Mouse (Mus musculus) urinary bladder, postnatal 14 days (tissue): Measurements from ENCODE around the gene Zfp13.
"Not testable (repeated sequence)": the region's sequence is repeated elsewhere in the genome, so short reads cannot be mapped to it uniquely, and the experiment has no call there.

ENCODE experiments used
- DNase-seq: peaks from one replicate; pipeline ENCODE4 v3.0.0; 2021; ENCODE audit warnings: low spot score

Zfp13 gene

DNA sequence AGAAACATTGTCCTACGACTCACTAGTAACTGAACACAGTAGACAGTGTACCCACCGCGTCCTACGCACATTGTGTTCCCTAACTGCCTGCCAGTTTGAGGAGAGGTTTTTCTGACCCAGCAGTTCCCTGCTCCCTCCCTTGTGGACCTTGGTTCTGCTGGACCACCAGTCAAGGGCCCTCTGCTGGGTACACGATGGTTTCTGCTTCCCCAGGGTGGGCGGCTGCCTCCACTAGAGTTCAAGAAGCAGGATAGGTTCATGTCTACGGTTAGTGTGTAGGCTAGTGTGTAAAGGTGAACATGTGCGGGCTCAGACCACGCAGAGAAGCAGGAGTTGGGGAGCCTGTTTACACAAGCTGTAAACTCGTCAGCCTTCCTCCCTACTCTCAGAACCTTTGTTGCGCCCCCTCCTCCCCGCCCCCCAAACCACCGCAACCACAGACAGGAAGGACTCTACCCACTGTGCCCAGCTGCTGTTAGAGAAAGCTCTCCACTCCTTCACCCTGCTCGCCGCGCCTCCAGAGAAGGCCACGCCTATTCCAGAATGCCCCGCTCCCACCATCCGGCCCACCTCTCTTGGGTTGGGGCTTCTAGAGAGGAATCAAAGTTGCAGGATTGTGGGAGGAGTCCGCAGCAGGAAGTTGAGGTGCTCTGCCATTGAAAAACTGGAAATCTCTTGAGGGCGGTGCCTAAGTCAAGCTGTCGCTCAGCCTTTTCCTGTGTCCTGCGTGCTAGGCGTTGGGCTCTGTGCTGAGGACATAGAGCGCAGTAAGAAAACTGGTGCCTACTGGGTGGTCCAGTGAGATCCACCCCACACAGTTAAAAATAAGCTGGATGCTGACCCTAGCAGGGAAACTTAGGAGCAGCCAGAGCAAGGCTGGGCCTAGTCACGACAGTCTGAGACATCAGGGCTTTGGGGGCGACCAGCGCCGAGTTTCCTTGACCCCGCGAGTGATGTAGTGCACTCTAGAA is at the start of gene Zfp13:
TSS of gene Zfp13 (minus strand) at position 906 of the 971 bp plus-strand sequence.
- peak; percentile 89 for DNase-seq

DNA sequence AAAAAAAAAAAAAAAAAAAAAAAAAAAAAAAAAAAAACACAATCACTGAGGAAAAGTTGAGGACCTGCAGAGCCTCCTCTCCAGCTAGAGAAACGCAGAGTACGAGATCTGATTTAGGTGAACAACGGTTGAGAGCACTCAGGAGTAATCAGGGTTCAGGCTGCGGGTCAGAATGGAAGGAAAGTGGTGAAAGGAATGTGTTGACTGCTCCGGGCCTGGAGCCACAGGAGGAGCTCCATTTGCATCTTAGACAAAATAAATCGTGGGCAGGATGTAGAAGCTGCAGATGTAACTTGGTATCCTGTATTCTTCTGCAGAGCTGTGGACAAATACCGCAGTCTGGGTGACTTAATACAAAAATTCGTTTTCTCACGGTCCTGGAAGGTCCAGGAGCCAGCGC is 46.6 kb upstream of the Zfp13 start:
- no peak for DNase-seq

DNA sequence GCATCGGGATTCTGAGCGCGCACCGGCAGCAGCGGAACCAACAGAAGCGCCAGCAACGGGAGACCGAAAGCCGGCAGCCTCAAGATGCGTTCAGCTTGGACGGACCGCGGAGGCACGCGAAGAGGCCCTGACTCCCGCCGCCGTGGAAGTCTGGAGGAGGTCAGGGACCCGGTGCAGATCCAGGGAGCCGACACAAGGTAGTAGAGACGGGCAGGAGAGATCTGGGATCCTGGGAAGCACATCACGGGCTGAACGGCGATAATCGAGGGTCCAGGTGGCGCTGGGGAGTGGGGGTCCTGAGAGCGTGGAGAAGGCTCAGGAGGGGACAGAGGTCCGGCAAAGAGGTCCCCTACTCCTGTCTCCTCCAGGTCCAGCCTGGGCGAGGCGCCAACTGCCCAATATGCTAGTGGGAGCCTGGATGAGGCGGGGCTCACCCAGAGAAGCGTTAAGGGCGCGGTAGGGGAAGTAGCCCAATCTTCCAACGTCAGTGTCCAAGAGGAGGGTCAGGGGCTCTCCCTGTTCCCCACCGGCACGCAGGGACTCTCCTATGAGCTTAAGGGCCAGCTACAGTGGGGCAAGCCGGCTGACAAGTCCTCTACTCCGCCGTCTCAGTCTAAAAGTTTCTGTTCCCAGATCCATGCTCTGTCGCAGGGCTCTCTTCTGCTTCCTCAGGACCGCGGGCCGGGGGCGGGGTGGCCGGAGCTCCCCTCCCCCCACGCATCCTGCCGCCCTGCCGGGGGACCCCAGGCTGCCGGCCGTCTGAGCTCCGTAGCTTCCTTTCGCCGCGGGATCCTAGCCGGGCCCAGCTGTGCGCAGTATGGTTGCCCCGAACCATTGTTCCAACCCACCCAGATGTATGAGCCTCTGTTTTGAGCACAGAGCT is 45.6 kb upstream of the Zfp13 start, which contains the start of gene Mmp25:
TSS of gene Mmp25 (minus strand) at position 665 of the 883 bp plus-strand sequence.
- DNase-seq = no peak

DNA sequence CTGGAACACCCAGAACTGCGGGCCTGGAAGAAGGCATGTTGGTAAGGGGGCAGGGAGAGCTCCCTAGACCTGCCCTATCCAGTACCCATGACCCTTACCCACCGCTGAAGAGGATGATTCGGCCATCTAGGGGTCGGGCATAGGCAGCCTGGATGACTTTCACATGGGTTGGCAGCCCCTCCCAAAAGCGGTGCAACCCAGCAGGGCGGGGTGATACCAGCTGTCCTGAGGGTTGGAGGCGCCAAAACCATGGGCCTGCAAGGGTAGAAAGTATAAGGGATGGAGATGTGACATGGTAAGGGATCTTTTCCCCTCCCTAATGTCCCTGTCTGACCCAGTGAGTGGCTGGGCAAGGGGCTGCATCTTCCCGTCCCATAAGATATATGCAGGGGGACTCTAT is 32.0 kb upstream of the Zfp13 start:
- DNase-seq = no peak

DNA sequence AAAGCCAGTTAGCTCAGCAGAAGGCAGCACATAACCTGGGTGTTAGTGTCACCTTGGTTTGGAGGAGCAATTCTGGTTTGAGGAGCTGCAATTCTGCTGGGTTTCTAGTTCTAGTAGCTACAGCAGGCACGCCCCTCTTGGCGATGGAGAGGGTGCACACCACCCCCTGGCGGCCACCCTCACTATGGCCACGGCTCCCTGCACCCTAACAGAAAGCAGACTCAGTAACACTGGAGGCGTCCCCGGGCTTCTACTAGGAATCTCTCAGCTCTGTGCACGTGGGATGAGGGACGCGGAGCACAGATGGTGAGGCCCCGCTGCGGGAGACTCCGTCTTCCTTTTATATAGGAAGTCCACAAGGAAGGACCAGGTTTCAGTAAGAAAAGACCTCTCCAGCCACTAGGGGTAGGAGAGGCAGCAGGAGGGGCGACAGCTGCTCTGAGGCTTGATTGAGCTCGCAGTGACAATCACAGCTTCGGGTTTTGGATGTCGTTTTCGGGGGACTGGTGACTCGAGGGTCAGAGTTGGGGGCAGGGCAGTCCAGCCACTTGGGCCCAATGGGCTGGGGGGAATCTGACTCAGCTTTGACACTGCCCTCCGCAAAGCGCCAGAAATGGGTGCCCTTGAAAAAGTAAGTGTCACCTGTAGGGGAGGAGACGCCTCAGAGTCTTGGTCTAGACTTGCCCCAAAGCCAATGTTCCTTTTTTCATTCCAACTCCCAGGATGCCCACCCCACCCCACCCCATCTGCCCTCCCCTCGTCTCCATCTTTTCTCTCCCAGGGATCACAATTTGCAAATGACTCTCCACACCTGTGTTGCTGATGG is 31.1 kb upstream of the Zfp13 start:
- DNase-seq = peak; percentile 81

DNA sequence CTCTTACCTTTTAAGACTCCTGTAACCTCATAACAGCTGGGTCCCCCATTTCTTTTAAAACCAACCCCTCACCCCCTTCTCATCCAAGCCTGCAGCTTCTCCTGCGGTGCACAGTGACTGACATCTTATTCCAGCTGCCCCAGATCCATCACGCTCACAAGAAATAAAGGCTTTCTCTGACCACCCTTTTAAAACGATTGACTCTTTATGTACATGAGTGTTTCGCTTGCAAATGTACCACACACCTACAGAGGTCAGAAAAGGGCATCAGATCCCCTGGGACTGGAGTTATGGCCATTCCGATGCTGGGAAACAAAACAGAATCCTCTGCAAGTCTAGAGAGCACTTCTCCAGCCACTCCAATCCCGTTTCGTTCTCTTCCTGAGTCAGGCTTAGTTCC is 28.5 kb upstream of the Zfp13 start:
- no peak for DNase-seq

DNA sequence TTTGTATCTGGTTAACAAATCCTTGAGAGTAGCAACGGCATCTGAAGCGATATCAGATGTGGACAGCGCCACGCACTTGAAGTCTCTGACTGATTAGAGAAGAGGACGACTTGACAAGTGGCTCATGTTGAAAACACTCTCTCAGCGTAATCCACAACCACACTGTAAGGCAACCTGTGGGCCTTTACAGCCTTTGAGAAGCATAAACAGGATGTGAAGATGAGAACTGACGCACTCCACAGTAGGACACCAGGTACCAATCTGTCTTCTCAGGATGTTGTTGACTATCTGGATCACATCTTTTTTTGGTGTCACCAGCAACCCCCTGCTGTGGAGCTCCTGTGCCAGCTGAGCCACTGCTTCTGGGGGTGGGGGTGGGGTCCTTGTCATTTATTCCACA is 21.1 kb upstream of the Zfp13 start:
- DNase-seq = no peak

DNA sequence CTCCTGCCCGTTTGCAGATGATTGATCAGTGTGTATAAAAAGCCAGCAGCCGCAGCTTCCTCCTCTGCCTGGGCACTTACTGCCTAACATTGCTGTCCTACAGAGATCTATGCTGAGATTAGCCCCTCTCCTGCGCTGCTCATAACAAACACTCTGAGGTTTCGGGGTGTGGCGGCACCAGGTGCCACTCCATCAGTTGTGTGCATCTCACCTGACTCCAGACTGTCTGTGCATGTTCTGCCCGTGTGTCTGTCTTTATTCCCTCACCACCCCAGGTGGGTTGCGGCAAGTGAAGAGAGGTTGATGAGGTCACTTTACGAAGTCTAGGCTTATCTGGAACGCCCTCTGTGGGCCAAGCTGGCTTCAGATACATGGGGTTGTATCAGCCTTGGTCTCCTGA is 17.8 kb upstream of the Zfp13 start:
- no peak for DNase-seq

DNA sequence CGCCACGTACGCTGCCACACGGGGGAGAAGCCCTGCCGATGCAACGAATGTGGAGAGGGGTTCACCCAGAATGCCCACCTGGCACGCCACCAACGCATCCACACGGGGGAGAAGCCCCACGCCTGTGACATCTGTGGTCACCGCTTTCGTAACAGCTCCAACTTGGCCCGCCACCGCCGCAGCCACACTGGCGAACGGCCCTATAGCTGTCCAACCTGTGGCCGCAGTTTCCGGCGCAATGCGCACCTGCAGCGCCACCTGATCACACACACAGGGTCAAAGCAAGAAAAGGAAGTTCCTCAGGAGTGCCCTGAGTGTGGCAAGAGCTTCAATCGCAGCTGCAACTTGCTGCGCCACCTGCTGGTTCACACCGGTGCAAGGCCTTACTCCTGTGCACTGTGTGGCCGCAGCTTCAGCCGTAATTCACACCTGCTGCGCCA is 11.1 kb upstream of the Zfp13 start:
- DNase-seq = peak; percentile 68

DNA sequence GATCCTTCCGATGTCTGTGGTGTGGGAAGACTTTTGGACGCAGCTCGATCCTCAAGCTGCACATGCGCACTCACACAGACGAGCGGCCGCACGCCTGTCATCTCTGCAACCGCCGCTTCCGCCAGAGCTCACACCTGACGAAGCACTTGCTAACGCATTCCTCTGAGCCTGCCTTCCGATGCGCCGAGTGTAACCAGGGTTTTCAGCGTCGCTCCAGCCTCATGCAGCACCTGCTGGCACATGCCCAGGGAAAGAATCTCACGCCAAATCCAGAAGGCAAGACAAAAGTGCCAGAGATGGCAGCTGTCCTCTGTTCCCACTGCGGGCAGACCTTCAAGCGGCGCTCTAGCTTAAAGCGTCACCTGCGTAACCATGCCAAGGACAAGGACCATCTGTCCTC is 10.3 kb upstream of the Zfp13 start:
- no peak for DNase-seq

DNA sequence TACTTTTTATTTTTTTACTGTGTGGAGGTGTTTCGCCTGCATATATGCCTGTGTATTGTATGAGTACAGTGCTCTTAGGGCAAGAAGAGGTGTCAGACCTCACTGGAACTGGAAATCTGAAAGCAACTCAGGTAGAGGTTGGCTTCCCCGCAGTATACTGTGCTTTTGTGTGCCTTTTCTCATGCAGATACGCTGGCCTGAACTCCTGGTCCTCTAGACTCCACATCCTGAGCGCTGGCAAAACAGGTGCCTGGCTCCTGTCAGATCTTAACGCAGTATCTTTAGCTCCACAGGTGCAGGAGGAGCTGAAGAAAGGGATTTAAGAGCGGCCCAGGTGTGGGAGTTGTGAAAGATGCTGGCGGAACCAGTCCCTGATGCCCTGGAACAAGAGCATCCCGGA is 5.9 kb upstream of the Zfp13 start:
- DNase-seq = no peak

DNA sequence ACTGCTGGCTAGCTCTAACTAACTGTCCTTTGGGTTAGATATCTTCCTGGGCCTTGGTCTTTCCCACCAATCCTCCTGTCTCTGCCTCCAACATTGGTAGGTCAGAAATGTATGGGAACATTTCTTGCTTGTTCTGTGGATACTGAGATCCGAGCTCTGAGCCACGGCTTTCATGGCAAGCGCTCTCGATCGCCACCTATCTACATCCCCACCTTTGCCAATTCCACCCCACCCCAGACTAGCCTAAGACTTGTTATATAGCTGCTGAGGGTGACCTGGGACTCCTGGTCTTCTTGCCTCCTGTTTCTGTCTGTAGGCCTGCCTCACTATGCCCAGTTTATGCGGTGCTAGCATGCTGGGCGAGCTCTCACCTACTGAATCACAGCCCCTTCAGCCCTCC is 5.1 kb upstream of the Zfp13 start:
- no peak for DNase-seq

DNA sequence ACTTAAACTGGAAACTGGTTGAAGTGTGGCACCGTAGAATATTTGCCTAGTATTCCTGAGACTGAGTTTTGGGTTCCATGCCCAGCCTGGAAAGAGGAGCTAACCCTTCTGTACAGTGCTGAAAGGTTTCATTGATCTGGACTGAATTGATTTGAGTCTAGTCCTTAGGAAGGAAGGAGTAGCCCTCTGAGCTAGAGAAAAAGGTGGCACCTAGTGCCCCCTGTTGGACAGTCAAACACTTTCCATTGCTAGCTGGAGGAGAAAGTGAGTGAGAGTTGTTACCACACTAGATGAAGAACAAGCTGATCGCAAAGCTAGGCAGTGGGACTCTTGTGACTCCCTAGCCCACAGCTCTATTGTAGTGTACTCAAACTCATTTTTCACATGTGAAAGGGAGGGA is 4.3 kb upstream of the Zfp13 start:
- no peak for DNase-seq

DNA sequence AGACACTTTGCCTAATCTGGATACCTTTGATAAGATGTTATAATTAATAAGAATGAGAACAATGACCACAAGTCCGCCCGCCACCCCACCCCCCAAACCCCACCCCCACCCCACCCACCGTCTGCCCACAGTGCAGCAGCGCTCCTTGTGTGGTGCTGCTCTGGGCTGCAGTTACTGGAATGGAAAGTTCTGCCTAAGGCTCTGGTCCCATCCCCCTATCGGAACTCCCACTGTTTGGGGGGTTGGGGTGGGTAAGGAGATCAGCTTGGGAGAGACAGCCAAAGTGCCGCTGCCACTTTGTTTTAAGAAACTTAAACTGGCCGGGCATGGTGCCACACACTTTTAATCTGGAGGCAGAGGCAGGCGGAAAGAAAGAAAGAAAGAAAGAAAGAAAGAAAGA is 3.8 kb upstream of the Zfp13 start:
- DNase-seq = no peak

DNA sequence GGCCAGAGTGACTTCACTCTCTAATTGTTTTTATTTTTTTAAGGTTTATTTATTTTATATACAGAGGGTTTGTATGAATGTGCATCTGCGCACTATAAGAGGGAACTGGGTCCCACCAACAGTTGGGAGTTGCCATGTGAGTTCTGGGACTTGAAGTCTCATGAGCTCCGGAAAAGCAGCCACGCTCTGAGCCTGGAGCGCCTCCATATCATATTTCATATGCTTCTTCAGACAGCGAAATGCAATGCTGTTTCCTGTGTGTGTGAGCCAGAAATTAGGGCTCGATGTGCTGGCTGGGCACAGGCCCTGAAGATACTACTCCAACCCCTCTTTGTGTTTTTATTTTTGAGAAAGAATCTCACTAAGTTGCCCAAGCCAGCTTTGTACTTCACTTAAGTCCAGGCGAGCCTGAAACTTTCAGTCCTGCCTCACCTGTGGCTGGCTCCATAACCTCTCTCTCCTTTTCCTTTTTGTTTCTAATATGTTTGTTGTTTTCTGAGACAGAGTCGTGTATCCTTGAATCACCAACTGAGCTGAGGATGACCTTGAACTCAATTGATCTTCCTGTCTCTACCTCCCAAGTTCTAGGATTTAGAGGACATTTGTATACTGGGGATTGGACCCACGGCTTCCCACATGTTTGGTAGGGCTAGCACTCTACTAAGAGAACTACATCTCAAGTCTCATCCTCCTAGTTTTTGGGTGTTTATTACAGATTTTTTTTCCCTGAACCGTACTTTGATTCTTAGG is 2.7 kb upstream of the Zfp13 start:
- DNase-seq = no peak

DNA sequence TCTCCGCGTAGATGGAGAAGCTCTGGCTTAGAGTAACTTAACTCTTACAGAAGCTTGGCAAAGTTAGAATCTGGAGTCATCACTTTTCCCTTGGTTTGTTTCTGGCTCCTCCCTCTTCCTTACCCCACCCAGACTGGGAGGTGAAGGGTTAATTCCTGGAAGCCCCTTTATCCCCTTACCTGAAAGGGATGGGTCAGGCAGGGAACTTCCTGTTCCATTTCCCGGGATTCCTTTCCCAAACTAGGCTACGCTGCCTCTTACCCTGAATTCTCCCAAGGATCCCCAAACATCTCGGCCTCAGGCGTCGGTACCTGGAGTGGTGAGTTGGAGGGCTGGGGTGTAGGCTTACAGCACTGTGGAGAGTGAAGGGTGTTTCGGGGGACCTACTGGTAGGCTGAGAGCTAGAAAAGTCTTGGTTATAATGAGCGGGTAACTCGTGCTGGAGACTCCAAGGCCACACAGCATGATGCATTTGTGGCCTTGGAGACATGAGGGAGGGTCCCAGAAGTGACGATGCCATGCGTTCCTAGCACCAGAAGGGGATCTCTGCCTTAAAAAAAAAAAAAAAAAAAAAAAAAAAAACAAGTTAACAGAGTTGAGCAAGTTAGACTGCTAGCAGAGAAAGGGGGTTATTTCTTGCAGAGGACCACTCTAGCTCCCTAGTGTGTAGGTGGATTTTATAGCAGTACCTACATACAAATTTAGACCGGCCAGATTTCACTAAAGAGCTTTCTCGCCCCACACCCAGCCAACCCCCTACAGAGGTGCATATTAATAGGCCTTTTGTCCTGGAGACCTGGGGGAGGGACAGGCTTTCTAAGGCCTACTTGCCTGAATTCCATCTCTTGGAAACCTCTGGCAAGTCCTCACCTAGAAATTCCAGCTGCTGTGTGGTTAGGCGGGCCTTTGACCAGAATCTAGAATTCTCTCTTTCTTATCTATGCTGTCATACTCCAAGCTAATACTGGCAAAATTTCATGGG is 1.6 kb upstream of the Zfp13 start, which contains the start of gene Zscan10:
TSS of gene Zscan10 (plus strand) at position 216 of the 982 bp plus-strand sequence.
- DNase-seq = no peak

DNA sequence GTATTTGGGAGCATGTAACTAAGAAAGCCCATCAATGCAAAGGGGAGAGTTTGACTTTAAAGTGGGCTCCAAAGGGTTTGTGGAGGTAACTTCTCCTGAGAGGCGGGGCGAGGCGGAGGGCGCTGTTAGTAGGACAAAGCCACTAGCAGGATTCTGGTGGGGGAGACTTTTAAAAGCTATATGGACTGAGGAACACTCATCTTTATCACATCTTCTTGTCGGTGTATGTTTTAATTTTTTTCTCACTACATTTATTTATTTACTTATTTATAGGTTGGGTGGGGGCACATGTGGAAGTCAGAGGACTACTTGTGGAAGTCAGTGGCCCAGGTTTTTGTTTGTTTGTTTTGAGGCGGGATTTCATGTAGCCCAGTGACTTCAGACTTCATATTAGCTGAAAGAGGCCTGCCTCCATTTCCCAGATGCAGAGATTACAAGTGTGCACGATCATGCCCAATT is 347 bp upstream of the Zfp13 start:
- DNase-seq = no peak

DNA sequence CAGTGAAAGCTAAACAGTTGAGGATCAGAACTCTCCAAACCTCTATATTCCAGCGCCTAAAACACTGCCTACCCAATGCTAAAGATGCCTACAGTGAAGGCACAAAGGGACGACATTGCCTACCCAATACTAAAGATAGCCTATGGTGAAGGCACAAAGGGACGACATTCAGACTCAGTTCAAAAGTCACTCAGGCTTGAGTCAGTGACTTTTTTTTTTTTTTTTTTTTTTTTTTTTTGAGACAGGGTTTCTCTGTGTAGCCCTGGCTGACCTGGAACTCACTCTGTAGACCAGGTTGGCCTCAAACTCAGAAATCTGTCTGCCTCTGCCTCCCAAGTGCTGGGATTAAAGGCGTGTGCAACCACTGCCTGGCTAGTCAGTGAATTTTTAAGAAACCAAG is 4.1 kb downstream of the Zfp13 start:
- DNase-seq = not testable (repeated sequence)

DNA sequence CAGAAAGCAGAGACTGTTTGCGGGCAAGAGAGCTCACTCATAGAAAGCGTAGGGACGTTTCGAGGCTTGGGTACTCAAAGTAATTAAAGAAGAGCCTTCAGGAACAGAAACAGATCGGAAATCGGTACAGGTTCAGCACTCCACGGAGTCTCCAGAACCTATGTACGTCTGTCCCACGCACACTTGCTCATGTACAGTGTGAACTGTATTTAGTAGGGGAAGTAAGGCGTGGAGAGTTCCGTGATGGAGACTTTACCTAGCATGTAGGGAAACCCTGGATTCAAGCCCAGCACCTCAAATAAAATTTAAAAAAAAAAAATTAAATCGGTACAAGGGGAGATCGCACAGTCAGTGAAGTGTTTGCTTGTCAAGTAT is 6.4 kb downstream of the Zfp13 start:
- DNase-seq = no peak
